Mouse (Mus musculus) cerebellum, postnatal 4 days (tissue): ENCODE data around the gene Slk.

ENCODE experiments used
- DNase-seq, 2 experiments: peaks; one replicate each; pipeline ENCODE4 v3.0.0; 2022; ENCODE audit warnings: low spot score in 2 of 2, mixed read lengths in 1 of 2

The Slk gene

DNA sequence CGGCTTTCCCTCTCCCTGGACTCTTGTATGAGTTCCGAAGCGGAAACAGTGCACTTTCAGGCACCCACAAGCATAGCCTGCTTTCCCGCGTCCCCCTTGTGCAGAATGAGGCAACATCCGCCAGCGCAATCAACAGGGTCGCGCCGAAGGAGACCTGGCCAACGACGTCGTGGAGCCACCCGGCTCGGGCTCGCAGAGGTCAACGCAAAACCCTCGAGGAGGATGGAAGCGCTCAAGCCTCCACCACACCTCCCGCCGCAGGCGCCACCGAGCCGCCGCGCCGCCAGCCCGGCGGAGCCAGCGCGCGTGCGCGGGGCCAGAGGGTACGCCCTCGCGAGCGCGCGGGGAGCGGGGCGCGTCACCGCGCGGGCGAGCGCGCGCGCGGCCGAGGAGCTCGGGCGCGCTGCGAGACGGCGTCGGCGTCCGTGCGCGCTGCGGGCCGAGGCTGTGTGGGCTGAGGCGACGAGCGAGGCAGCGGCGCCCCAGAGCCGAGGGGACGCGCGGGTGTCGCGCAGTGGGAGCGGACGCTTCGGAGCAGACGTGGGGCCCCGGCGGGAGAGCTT is at the start of gene Slk:
Gene Slk, plus strand, starts transcription at position 454 of the 563 bp plus-strand sequence.
- DNase-seq = peak; percentile 38 to 85

DNA sequence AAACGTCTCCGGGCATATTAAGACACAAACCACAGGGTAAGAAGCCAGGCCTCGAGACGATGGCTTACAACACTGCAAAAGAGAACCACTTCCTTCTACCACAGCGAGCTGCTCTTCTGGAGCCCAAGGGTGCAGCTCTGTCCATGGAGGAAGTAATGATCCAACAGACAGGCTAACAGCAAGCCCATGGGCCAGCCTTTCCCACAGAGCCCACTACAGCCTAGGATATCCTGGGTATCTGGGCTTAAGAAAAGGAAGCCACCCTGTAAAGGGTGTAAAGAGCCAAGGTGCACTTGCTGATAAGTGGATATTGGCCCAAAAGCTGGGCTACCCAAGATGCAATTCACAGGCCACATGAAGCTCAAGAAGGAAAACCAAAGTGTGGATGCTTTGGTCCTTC is 48.2 kb upstream of the Slk start:
- DNase-seq = no peak

DNA sequence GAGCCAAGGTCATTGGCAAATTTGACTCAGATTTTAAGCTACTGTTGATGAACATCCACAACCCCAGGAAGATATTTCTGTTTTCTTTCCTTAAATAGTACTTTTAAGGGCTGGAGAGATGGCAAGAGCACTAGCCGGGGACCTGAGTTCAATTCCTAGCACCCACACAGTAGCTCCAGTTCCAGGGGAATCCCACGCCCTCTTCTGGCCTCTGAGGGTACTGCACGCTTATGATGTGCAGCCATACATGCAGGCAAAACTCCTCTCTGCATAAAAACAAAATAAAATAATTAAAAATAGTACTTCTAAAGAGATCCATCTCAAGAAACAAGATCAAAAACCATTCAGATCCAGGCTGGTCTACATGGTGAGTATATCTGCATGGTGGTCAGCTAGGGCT is 47.0 kb upstream of the Slk start:
- DNase-seq = no peak

DNA sequence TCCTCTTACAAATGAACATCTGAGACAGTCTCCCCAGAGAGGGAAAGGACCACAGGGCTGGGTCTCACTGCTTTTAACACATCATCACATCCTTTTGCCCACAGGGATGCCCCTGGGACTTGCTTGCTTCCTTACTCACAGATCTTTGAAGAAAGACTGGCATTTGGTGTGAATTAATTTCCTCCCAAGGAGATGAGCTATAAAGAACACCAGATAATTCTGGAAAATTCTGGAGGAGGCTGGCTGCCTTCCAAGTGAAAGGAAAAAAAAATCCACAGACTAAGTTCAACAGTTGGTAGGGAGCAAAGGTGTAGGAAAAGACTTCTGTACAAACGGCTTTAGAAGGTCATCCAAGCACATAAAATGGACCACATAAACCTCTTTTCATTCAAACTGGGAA is 45.3 kb upstream of the Slk start:
- DNase-seq = no peak

DNA sequence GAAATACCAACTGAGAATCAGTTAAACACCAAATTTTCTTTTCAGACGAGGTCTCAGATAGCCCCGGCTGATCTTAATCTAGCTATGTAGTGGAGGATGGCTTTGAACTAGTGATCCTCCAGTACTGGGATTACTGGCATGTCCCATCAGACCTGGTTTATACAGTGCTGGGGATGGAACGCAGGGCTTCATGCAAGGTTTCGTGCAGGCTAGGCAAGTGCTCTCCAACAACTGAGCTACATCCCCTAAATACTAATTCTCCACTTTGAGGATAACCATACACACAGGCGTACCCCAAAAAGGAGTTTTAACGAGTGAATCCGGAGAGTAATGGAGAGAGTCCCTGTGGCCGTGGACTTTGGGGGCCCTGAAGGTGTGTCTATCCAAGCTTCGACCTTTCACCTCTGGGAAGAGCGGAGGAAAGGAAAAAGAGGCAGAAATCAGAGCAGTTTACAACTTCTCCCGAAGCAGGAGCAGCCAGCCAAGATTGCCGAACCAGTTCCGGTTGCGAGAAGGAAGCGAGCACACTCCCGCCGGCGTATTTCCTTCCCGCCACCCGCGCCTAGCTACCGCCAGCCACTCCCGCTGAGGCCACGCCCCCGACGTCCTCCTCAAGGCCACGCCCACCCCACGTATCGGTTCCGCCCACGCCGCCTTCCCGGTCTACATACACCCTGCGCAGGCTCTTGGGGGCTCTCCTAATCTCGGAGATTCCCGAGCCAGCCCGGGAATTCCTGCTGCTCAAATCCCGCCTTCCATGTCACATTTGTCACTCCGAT is 42.8 kb upstream of the Slk start:
- peak; percentile 87 to 96 for DNase-seq

DNA sequence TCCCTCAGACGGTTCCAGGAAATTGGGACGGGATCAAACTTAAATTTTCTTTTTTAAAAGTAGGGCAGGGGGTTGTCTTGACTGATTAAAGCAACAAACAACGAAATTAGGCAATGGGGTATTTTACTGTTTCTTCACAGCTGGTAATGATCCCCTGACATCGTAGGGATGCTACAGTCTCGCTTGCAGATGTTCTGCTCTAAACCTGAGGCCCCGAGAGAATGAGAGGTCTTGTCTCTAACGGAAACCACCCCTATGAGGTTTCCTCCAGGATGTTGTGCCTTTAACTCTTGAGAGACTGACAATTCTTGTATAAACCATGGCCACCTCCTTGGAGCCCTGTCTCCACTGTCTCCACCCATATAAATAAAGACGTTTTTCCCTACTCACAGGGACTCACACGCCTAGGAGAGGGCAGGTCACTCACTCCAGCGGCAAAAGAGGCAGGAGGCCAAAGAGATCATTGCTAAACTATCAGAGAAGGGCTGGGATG is 42.1 kb upstream of the Slk start, which contains the start of gene Stn1:
Gene Stn1, minus strand, starts transcription at position 208 of the 493 bp plus-strand sequence.
- no peak for DNase-seq

DNA sequence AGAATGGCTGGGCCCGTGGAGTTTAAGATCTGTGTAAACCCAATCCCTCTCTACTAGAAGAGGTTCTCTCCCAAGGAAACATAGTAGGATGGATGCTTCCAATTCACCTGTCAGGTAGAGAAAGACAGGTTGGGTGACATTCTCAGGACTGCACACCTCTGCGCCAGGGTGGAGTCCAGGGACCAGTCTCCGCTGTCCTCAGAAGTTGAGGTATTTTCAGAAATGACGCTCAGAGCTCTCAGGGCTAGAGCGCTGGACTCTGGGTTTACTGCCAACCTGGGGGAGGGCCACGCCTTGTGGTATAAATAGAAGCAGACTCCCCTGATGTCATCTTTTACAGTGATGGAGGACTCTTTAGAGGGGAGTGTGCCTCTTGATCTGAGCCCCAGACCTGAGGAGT is 41.6 kb upstream of the Slk start:
- DNase-seq = no peak

DNA sequence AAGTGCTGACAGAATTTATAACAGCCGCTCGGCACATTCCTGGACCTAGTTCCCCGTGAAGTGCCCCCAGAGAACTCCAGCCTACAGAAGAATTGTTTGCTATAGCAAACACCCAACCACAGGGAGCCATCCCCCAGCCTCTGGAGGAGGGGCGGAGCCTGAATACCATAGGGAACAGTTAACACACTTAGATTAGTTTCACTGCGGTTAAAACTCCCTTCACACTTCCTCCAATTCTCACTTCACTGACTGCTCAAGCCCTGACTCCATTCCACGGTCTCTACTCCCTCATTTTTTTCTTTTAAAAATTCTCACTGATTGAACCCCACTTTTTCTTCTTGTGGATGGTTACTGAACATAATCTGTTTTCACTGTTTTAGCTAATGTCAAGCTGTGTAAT is 40.7 kb upstream of the Slk start:
- no peak for DNase-seq

DNA sequence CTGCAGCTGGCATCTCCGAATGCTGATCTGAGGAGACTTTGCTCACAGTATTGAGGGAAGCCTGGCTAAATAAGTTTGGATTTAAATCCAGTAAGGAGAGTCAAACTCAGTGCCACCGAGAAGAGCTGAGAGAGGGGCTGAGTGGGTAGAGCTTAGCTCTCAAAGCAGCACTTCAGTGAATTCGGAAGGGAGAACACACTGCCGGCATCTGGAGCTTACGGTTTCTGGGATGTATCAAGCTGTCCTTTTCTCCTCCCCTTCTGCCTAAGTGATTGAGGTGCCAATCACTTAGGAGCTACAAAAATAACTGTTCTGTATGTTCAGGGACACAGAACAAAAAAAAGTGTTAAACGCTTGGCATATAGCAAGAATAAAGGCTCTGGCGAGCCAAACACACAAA is 37.0 kb upstream of the Slk start:
- DNase-seq = no peak

DNA sequence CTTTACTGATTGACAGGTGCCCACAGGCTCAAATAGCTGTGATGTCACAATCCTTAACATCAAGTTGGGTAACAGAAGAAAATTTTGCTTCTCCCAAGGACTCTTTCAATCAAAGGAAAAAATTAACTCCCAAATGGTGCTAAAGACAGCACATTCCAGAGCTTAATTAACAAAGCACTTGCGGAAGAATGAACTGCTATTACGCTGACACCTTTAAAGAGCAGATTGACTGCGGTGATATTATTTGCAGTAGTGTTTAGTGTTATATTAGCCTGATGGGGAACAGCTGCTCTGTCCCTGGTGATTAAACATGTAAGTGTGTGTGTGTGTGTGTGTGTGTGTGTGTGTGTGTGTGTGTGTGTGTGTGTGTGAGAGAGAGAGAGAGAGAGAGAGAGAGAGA is 34.4 kb upstream of the Slk start:
- no peak for DNase-seq

DNA sequence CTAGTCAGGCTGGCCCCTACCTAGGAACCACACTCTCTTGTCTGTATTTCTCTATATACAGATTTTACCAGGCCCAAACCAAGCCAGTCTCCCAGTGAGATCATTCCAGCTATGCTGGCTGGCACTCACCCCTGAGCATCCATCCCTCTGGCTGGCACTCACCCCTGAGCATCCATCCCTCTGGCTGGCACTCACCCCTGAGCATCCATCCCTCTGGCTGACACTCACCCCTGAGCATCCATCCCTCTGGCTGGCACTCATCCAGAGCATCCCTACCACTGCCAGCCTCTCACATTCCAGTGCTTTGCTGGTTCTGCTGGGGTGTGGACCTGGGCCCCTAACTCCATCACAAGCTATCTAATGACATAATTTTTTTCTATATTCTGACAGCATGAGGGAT is 34.0 kb upstream of the Slk start:
- DNase-seq = peak in 1 of 2 experiments; percentile 47

DNA sequence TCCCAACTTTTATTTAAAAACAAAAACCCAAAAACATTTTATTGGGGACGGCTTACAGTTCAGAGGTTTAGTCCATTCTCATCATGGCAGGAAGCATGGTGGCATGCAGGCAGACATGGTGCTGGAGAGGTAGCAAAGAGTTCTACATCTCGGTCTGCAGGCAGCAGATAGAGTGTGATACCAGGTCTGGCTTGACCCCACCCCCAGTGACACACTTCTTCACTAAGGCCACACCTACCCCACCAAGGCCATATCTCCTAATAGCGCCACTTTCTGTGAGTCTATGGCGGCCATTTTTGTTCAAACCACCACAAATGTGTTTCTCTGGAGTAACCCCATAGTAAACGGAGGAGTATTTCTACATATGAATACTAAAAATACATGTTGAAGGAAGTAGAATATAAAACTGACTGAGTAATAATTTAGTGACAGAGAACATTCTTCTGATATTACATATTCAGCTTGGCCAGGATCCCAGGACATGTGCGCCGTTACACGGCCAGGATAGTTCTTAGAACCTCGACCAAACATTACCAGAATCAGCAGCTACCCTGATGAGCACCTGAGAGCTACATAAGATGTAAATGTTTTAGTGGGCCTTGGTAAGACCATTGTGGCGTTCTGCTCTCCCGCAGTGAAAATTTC is 30.9 kb upstream of the Slk start:
- DNase-seq = no peak

DNA sequence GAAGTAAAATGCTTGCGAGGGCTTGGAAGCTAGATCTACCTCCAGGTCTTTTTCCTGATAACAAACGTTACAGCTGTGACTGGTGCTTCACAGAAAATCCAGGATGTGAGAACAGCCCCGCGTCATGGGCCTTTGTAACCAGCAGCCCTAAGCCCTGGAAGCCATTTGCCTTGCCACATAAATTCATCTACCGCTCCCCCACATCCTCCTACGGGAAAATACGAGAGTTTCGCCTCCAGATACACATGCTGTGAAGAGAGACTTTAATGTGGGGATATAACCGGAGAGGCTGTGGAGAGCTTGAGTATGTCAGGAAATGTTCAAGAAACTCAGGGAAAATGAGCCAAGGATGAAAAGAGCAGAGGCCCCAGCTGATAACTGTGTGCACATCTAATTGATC is 30.3 kb upstream of the Slk start:
- no peak for DNase-seq

DNA sequence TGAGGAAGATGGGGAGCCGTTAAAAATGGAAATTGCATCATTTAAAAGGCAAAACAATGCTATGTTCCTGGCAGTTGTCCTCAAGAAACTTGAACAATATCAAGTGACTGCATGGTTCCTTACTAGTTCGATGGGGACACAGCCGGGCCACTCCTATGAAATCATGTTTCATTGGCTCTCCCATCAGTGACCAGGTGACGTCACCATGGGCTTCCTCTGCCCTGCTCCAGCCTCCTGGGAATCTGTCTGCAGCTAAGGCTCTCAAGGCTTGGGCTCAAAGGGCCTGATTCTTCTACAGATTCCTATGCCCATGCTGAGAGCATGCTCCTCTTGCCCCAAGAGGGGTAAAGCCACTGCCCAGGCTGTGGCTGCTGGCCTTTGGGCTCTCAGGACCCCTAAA is 29.9 kb upstream of the Slk start:
- no peak for DNase-seq

DNA sequence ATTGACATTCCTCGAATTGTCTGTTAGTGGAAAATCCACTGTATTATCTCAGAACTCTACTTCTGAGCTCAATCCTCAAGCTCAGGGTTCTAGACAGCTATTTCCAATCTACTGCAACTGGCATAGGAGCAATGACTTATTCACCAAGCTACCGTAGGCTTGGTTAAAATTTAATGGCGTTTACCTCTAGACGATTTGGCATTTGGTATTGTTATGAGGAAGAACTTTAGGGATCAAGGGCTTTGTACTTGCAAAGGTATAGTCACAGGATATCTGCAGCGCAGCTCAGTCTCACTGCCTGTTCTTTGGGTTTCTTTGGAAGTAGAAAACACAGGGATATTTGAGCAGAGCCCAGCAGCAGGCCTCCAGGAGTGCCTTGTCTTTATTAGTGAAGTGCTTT is 20.3 kb upstream of the Slk start:
- DNase-seq = no peak

DNA sequence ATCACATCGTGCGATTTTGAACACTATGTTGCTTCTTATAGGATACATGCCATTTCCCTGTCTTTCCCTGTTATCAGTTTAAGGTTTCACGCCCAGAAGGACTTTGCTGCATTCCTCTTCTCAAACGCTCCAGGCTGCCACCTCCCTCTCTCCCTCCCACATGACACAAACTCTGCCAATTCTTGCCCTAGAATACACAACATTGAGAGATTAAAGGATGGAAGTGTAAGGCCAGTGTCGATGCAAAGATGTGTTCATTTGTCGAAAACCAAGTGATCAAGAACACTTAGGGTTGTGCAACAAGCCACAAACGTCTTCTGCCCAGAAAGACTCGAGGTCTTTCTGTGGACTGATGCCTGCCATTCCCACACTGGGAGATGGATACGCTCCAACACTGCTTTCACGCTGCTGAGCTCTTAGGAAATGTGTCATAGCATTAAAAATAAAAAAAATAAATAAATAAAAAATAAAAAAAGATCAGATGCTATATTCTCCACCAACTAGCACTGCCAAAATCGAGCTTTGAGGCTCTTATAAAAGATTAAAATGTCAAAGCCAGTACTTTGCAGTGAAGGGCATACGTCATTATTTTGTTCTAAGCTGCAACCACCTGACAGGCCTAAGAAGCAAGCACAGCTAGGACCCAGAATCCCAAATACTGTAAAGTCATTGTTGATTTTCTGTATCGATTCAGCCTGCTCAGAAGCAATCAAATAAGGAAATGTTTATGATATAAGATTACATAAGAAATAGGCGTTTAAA is 19.5 kb upstream of the Slk start:
- no peak for DNase-seq

DNA sequence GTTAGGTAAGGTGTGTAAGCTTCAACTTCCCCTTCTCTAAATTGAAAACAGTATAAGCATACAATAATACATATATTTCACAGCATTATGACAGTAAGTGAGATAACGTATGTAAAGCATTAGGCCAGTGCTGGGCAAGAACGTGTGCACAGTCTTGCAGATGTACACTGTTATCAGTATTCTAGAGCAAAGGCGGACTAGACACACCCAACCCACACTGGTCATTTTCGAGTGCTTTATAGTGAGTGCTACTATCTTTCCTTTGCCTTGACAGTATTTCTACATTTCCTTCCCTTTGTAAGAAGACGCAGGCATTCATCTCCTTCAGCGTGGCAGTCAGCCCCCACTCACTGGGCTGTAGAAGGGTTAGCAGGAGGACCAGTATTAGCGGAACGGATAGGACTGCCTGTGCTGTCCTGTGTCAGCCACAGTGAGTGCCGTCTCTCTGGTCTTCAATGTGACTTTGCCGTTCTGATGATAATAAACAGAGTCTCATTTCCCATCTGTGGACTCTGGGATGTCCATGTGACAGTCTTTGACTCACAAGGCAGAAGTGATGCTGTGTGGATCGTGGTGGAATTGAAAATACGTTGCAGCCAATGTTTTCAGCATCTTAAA is 18.8 kb upstream of the Slk start:
- DNase-seq = no peak

DNA sequence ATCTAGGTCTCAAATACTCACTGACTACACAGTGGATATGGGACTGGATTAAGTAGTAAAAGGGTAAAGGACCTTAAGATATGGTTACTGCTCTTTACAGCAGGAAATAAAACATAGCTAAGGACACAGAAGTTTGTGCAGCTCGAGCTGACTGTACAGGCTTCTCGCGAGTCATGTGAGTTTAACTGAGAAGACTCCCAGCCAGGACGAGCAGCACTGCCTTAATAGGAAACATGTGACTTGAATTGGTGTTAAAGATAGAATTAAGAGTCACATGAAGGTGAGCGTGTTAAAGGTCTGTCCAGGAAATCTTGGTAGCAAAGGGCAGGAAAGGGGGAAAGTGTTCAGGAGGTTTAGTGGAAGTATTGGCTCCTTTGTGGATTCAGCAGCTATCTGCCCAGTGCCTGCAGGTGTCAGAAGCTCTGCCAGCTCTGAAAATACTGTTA is 17.5 kb upstream of the Slk start:
- no peak for DNase-seq

DNA sequence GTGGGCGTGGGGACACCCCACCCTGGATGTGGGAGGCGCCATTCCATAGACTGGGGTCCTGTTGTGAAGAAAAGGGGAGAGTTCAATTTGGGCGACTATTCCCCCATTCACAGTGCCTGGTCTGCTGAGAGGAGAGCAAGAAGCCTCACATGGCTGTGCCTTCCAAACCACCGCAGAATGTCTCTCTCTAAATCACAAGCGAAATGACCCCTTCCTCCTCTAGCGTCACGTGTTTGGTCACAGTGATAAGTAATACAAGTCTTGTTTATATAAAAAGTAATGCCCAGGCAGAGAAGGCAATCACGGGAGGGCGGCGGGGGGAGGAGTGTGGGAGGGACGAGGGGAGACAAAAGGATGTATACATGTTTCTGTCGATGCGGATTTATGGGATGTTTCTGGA is 15.8 kb upstream of the Slk start:
- DNase-seq = no peak

DNA sequence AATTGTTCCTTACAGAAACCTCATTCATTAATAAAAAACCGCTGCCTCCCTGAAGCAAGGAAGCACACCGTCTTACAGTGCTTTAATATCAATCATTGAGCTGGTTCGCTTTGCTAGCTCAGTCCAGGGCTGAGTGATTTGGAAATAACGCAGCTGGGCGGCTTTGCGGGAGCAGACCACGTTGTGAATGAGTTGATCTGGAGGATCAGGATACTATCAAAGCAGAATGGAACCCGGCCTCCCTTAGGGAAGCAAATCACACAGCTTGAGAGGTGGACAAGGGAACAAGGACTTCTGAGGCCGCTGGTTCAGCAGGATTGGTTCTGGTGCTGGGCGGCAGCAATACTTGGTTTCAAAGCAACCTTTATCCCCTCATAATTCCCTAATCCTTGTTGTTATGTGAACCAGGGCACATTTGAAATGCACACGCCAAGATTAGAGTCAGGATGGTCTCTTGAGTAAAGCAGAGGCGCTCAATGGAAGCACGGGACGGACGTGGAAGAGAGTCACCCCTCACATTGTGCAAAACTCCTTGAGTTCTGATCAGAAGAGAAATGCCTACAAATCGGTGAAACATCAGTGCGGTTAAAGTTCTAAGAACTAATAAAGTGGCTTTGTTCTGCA is 14.3 kb upstream of the Slk start:
- DNase-seq = no peak

DNA sequence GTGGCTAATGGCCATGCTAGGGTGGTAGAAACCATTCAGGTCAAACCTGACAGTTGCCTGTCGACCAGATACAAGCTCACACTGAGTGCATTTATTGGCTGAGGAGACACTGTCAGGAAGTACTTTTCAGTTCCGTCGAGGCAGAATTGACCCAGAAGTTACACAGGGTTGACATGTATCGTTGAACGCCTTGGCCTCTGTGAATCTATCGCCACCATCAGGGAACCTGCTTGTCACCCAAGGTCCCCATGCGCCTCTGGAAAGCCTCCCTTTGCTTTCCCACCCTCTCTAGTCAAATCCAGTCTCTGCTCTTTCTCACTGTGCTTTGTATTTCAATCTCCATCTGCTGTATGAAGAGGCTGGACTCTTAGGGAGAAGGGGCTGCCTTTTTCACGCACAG is 13.5 kb upstream of the Slk start:
- DNase-seq = no peak
